Mouse (Mus musculus) heart, postnatal 0 days (tissue): ENCODE measurements at regions not wholly inside any gene's neighbourhood (a gene's known extent, or its start where the extent isn't known, plus 50 kb on each side); places are given as distances from the start of the nearest gene placed in this dataset.

Experiments used
- ATAC-seq: fragments of 200-750 bp; cut with Nextera tagmentation; 2 replicates; pipeline ENCODE4 v1.8.0; 2017; ENCODE audit warnings: low read depth, moderate number of reproducible peaks, moderate library complexity; ENCODE audit not compliant: insufficient read depth
- DNase-seq: peaks from one replicate; pipeline ENCODE4 v3.0.0-alpha.2; 2016; ENCODE audit warnings: low spot score
- H3K27ac ChIP-seq: fragments of 300-500 bp; sonication (generic); 2 replicates; pipeline ENCODE4 v1.5.1; 2014; ENCODE audit warnings: low read depth, mild to moderate bottlenecking
- H3K27me3 ChIP-seq: fragments of 300-500 bp; sonication (generic); 2 replicates; pipeline ENCODE4 v1.6.1; 2014; ENCODE audit warnings: low read length, mixed read lengths; ENCODE audit not compliant: control insufficient read depth, insufficient read depth
- H3K36me3 ChIP-seq: fragments of 300-500 bp; sonication (generic); replicated peaks from 2 replicates; pipeline ENCODE4 v1.6.1; 2014; ENCODE audit warnings: low read length, mixed read lengths; ENCODE audit not compliant: control insufficient read depth, insufficient read depth
- H3K4me1 ChIP-seq: fragments of 300-500 bp; sonication (generic); 2 replicates; pipeline ENCODE4 v1.6.1; 2014; ENCODE audit warnings: antibody characterized with exemption; ENCODE audit not compliant: control insufficient read depth, insufficient read depth
- H3K4me2 ChIP-seq: fragments of 300-500 bp; sonication (generic); 2 replicates; pipeline ENCODE4 v1.6.1; 2014; ENCODE audit warnings: low read depth, mild to moderate bottlenecking, low read length, moderate library complexity
- H3K4me3 ChIP-seq: fragments of 300-500 bp; sonication (generic); 2 replicates; pipeline ENCODE4 v1.5.1; 2014; ENCODE audit warnings: low read depth, low read length
- H3K9ac ChIP-seq: fragments of 300-500 bp; sonication (generic); replicated peaks from 2 replicates; pipeline ENCODE4 v1.6.1; 2014; ENCODE audit warnings: low read depth, low read length, mixed read lengths
- H3K9me3 ChIP-seq: fragments of 300-500 bp; sonication (generic); replicated peaks from 2 replicates; pipeline ENCODE4 v1.6.1; 2016; ENCODE audit warnings: low read length; ENCODE audit not compliant: control insufficient read depth
- CTCF ChIP-seq: IDR thresholded peaks from 2 replicates; pipeline ENCODE4 v1.5.1; 2016; ENCODE audit warnings: antibody characterized with exemption, control low read depth, low read depth
- EP300 ChIP-seq: IDR thresholded peaks from 2 replicates; pipeline ENCODE4 v1.6.1; 2016; ENCODE audit warnings: antibody characterized with exemption, low read depth
- WGBS: fragments of 180-500 bp; shearing (Covaris S2); extraction: QIAGEN DNeasy Blood & Tissue Kit; methylation state at CpG from one replicate; pipeline ENCODE4 v1.1.7; 2014; 5-methylcytosine and 5-hydroxymethylcytosine counted together

DNA sequence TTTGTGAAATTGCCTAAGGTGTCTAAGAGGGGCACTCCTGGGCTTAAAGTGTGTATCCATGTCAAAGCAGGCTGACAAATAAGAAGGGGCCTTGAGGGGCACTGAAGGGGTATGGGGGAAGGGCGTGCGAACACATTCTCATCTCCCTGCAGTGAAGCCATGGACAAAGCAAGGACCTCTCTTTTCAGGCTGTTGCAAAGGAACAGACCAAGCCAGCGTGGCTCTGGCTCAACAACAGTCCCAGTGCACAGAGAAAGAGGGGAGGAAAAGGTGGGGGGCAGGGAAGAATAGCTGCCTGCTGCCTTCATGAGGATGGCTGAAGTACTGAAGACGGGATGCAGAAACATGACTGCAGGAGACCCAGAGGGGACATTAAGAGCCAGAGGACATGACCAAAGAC, 184.9 kb upstream of the Rbms3 start:
- ATAC-seq (no peak), DNase-seq (no peak)
- Histone ChIP-seq H3K36me3 (no peaks in the 10 kb centered on the region), H3K27ac (no peak overlapping the region), H3K4me1 (no peaks in the 10 kb centered on the region), H3K27me3 (no peaks in the 10 kb centered on the region), H3K9ac (no peak overlapping the region), H3K9me3 (no peaks in the 10 kb centered on the region), H3K4me3 (no peak overlapping the region), H3K4me2 (no peak overlapping the region)
- 41% methylated on average over 4 of the region's 4 CpGs for WGBS
- TF ChIP-seq EP300 (no peak), CTCF (no peak)

DNA sequence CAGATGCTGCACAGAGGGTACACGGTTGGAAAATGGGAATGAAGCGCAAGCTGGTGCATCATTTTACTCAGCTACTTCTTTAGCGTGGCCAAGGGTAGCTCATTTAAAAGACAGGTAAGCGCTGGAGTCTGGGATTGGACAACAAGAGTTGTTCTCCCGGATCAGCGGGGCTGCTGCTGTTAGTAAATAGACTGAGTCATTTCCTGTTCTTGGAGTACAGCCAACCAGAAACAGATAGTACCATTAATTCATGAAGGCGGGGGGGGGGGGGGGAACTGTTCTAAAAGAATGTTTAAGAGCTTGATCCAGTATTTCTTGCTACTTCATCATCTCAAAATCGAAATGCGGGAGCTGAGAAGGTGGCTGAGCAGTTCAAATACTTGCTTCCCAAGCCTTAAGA, 183.5 kb upstream of the Rbms3 start:
- TF ChIP-seq EP300: no peak
- TF ChIP-seq CTCF: no peak
- H3K4me2 ChIP-seq: no peak overlapping the region
- no peaks in the 10 kb centered on the region for H3K9me3 ChIP-seq
- no peaks in the 10 kb centered on the region for H3K4me1 ChIP-seq
- H3K4me3 ChIP-seq: no peak overlapping the region
- DNase-seq (no peak), ATAC-seq (no peak)
- H3K27me3 ChIP-seq: no peaks in the 10 kb centered on the region
- no peaks in the 10 kb centered on the region for H3K36me3 ChIP-seq
- 62% methylated on average over 9 of the region's 9 CpGs for WGBS
- H3K27ac ChIP-seq: no peak overlapping the region
- no peak overlapping the region for H3K9ac ChIP-seq

DNA sequence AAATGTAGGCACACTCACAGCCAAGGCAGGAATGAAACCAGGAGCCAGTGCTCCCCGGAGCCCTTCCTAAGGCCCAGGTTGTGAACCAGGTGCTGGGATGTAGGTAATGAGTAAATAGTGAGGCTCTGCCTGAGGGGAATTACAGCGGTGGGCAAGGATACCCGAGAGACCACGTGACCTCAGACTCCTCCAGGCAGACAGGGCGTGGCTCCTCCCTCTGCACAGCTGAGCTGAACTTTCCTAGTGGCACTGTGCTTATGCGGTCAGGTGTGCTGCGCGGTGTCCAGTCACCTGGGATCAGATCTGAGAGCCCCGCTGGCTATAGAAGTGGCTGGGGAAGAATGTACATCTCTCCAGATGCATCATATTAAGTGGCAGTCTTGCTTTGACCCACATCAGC, 176.1 kb upstream of the Rbms3 start:
- TF ChIP-seq CTCF (no peak), EP300 (no peak)
- no peak overlapping the region for H3K4me3 ChIP-seq
- no peaks in the 10 kb centered on the region for H3K4me1 ChIP-seq
- no peaks in the 10 kb centered on the region for H3K9me3 ChIP-seq
- no peaks in the 10 kb centered on the region for H3K27me3 ChIP-seq
- 77% methylated on average over 9 of the region's 9 CpGs for WGBS
- H3K27ac ChIP-seq: no peak overlapping the region
- H3K4me2 ChIP-seq: no peak overlapping the region
- DNase-seq (no peak), ATAC-seq (no peak)
- H3K9ac ChIP-seq: no peak overlapping the region
- H3K36me3 ChIP-seq: no peaks in the 10 kb centered on the region

DNA sequence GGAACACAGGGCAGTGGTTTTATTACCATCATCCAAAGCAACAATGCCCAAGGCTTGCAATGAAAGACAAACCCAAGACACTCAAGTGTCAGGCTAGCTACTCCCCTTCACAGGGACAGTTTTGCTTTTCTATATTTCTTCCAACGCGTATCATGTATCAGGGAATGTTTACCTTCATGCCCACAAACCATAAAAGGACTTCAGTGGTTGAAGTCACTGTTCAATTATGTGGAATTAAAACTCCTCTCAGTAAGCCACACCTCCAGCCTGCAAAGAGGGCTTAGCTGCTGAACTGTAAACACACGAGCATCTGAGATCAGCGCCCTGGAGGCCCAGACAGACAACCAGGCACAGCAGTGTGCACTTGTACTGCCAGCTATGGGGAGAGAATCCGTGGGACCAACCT, 154.5 kb upstream of the Rbms3 start:
- no peak overlapping the region for H3K4me3 ChIP-seq
- no peaks in the 10 kb centered on the region for H3K9me3 ChIP-seq
- H3K4me2 ChIP-seq: no peak overlapping the region
- no peak overlapping the region for H3K9ac ChIP-seq
- WGBS: 63% methylated on average over 5 of the region's 5 CpGs
- no peaks in the 10 kb centered on the region for H3K4me1 ChIP-seq
- no peak overlapping the region for H3K27ac ChIP-seq
- DNase-seq (no peak), ATAC-seq (no peak)
- H3K27me3 ChIP-seq: no peaks in the 10 kb centered on the region
- H3K36me3 ChIP-seq: no peaks in the 10 kb centered on the region
- TF ChIP-seq EP300: no peak

DNA sequence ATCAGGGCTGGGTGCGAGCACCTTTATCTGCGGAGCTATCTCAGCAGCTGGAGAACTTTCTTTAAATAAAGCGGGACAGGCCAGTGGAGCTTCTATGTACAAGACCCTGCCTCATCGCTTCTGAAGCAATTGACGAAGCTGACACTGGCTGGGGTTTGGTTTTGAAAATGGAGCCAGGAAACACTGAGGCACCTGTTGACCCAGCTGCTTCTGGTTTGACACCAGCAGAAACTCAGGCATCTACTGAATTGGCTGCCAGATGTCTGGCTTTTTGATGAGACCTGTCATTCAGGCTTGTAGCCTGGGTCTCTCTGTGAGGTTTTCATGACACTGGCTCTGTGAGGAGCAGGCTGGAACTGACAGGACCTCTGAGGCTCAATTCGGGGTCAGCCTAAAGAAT, 124.9 kb upstream of the Rbms3 start:
- no peaks in the 10 kb centered on the region for H3K9me3 ChIP-seq
- H3K4me3 ChIP-seq: no peak overlapping the region
- no peak for DNase-seq
- no peaks in the 10 kb centered on the region for H3K4me1 ChIP-seq
- no peaks in the 10 kb centered on the region for H3K27me3 ChIP-seq
- WGBS: 79% methylated on average over 6 of the region's 6 CpGs
- H3K36me3 ChIP-seq: no peaks in the 10 kb centered on the region
- H3K9ac ChIP-seq: no peak overlapping the region
- no peak for ATAC-seq
- no peak overlapping the region for H3K27ac ChIP-seq
- TF ChIP-seq CTCF (no peak), EP300 (no peak)
- no peak overlapping the region for H3K4me2 ChIP-seq

DNA sequence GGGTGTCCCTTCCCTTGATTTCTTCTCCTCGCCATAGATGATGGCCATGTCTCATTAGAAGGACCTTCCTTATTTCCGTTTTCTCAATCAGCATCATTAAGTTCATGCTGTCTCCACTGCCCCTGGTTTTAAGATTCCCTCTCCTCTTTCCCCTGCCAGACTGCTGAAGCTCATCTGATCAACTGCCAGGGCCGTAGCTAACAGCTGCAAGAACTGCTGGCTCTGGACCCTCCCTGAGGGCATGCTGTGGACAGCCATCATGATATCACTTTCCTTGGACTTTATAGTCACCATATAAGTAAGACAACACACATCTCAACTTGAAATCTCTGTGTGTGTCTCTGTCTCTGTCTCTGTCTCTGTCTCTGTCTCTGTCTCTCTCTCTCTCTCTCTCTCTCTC, 123.8 kb upstream of the Rbms3 start:
- no peaks in the 10 kb centered on the region for H3K9me3 ChIP-seq
- ATAC-seq (no peak), DNase-seq (no peak)
- 62% methylated on average over 3 of the region's 3 CpGs for WGBS
- no peaks in the 10 kb centered on the region for H3K27me3 ChIP-seq
- H3K9ac ChIP-seq: no peak overlapping the region
- no peak overlapping the region for H3K4me3 ChIP-seq
- no peak for TF ChIP-seq EP300
- TF ChIP-seq CTCF: no peak
- H3K36me3 ChIP-seq: no peaks in the 10 kb centered on the region
- H3K4me1 ChIP-seq: no peaks in the 10 kb centered on the region
- H3K4me2 ChIP-seq: no peak overlapping the region
- H3K27ac ChIP-seq: no peak overlapping the region
